Mouse (Mus musculus) cerebellum, adult 2 months (tissue): ENCODE data around the gene Schip1. TPM values are rescaled to one million over a fixed set of nuclear protein-coding genes. Genes with fewer than 3 reads are reported as not detected.

Experiments used
- DNase-seq, 2 experiments: peaks; one replicate each; pipeline ENCODE4 v3.0.0; 2021
- H3K27ac ChIP-seq: fragments of 200-500 bp; 2 replicates; pipeline ENCODE4 v1.5.1; 2012; ENCODE audit warnings: low read length, control low read depth, inconsistent platforms; ENCODE audit not compliant: insufficient read depth
- H3K27me3 ChIP-seq: fragments of 200-500 bp; 2 replicates; pipeline ENCODE4 v1.6.1; 2012; ENCODE audit warnings: inconsistent platforms, mild to moderate bottlenecking, low read length, moderate library complexity; ENCODE audit not compliant: control insufficient read depth, insufficient read depth
- H3K4me1 ChIP-seq: fragments of 200-500 bp; 2 replicates; pipeline ENCODE4 v1.6.1; 2011; ENCODE audit warnings: low read length; ENCODE audit not compliant: control insufficient read depth, insufficient read depth
- H3K4me3 ChIP-seq: fragments of 200-500 bp; replicated peaks from 2 replicates; pipeline ENCODE3; 2011; ENCODE audit warnings: mild to moderate bottlenecking, low read depth, low read length, control low read depth; ENCODE audit not compliant: insufficient read depth
- CTCF ChIP-seq: fragments of 200-500 bp; IDR thresholded peaks from 2 replicates; pipeline ENCODE4 v1.5.1; 2011; ENCODE audit warnings: low read depth, mild to moderate bottlenecking, control low read depth, low read length, moderate library complexity, borderline replicate concordance; ENCODE audit not compliant: insufficient read depth
- POLR2A ChIP-seq: fragments of 200-500 bp; IDR thresholded peaks from 2 replicates; pipeline ENCODE4 v1.6.1; 2011; ENCODE audit warnings: low read length, control low read depth, borderline replicate concordance; ENCODE audit not compliant: insufficient read depth
- WGBS: fragments of 180-500 bp; shearing (Covaris S2); methylation state at CpG from one replicate; pipeline ENCODE4 v1.1.7; 2018; 5-methylcytosine and 5-hydroxymethylcytosine counted together
- polyA plus RNA-seq: library from polyadenylated mRNA; depleted of rRNA; stranded (reverse); fragments of >200 nt; gene quantifications from 2 replicates; pipeline ENCODE4 v1.2.3, GENCODE M21; 2012

Gene Schip1
- polyA plus RNA-seq, 1 experiment, result 208 TPM

DNA sequence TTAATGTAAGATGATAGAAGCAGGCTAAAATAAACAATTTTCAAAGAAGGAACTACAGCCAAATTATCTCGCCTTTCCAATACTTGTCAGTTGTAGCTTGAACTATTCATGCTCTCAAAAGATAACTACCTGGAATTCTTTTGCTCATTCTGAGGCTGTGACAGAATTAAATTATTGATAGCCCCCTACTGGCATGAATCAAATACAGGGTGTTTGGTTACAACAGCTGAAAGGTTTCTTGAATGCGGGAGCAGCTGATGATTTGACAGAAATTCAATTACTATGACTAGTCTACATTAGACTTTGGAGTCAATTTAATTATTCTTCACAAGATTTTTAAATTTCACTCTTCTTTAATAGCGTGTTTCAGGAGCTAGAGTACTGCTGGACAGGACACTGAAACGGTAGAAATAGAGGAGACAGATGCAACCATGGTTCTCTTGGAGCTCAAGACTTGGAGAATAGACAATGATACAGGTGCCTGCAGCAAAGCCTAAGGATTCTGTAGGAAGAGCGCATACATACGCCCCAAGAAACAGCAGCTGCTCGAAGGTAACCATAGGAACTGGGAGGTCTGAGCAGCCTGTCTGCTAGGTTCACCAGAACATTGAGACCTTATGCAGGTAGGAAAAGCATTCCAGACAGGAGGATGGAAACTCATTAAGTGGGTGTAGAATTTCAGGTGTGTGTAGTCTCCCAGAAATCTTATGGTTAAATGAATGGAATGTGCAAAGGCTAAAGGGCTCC is 313.0 kb downstream of the Schip1 start:
- H3K27ac ChIP-seq, result no peak overlapping the region
- no peaks in the 10 kb centered on the region for H3K27me3 ChIP-seq
- no peak for DNase-seq
- H3K4me3 ChIP-seq, result no peak overlapping the region
- TF ChIP-seq CTCF, result no peak
- TF ChIP-seq POLR2A, result no peak
- WGBS, result 90% methylated on average over 7 of the region's 7 CpGs
- no peaks in the 10 kb centered on the region for H3K4me1 ChIP-seq

- DNase-seq, result no peak
- WGBS, result 70% methylated on average over 2 of the region's 2 CpGs
Observed at GRCm38 (mm10) chr3:68378799-68379198, 314.2 kb downstream of the Schip1 start.

GRCm38 (mm10) chr3:68379242-68379641 is 314.6 kb downstream of the Schip1 start:
- Histone ChIP-seq H3K4me1 (no peaks in the 10 kb centered on the region; the same call in 1 of the 2 replicates), H3K27me3 (no peaks in the 10 kb centered on the region), H3K27ac (no peak overlapping the region), H3K4me3 (no peak overlapping the region)
- no peak for DNase-seq
- TF ChIP-seq CTCF, result no peak
- no peak for TF ChIP-seq POLR2A
- WGBS, result 61% methylated on average over 7 of the region's 7 CpGs

More at GRCm38 (mm10) chr3:68378799-68379198, 314.2 kb downstream of the Schip1 start:
- no peak overlapping the region for H3K4me3 ChIP-seq
- H3K27me3 ChIP-seq, result no peaks in the 10 kb centered on the region
- TF ChIP-seq CTCF (no peak), POLR2A (no peak)
- no peaks in the 10 kb centered on the region; the same call in 1 of the 2 replicates for H3K4me1 ChIP-seq
- no peak overlapping the region for H3K27ac ChIP-seq

- H3K27ac ChIP-seq, result no peak overlapping the region
- no peaks in the 10 kb centered on the region; the same call in 1 of the 2 replicates for H3K4me1 ChIP-seq
- no peak overlapping the region for H3K4me3 ChIP-seq
- TF ChIP-seq POLR2A (no peak), CTCF (no peak)
- no peaks in the 10 kb centered on the region for H3K27me3 ChIP-seq
- DNase-seq, result peak in 1 of 2 experiments; percentile 14
Observed at GRCm38 (mm10) chr3:68383672-68384071, 319.1 kb downstream of the Schip1 start.

DNA sequence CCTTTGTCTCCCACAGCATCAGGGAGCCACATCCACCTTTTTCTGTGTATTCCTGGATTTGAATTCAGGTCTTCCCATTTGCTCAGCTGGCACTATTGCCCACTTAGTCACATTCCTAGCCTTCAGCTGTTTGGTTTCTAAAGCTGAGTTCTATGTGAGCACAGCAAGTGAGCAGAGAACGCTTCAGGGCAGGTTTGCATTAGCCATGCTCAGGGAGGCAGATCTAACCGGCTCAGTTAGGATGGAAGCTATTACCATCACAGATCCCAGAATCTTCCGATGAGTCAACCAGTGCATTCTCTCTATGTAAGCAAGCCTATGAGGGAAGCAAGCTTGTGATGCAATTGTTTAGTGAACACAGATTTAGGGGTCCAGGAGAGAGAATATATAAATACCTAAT is 320.9 kb downstream of the Schip1 start:
- 85% methylated on average over 3 of the region's 3 CpGs for WGBS
- no peak overlapping the region for H3K27ac ChIP-seq
- no peak overlapping the region for H3K4me3 ChIP-seq
- DNase-seq, result no peak
- H3K4me1 ChIP-seq, result no peaks in the 10 kb centered on the region; the same call in 1 of the 2 replicates
- no peak for TF ChIP-seq CTCF
- no peak for TF ChIP-seq POLR2A
- no peaks in the 10 kb centered on the region for H3K27me3 ChIP-seq

DNA sequence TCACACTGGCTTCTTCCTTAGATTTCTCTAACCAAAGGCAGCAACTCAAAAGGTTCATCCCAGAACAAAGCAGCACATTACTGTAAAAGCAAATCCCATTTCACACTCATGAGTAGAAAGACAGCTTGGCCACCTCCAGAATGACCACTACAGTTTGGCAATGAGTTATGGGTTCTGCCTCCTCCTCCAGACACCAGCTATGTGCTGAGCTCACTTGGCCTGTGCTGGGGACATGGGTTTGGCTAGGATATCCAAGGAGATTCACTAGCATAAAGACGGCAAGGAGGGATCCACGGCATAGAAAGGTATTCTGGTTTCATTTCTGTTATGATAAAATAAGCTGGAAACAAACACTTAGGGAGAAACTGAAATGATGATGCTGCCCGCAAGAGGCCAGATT is 323.4 kb downstream of the Schip1 start:
- Histone ChIP-seq H3K4me1 (no peaks in the 10 kb centered on the region; the same call in 1 of the 2 replicates), H3K27ac (no peak overlapping the region), H3K4me3 (no peak overlapping the region), H3K27me3 (no peaks in the 10 kb centered on the region)
- no peak for DNase-seq
- TF ChIP-seq CTCF, result no peak
- WGBS, result 57% methylated on average over 3 of the region's 3 CpGs

- no peak overlapping the region for H3K4me3 ChIP-seq
- WGBS, result 56% methylated on average over 2 of the region's 2 CpGs
- no peaks in the 10 kb centered on the region for H3K4me1 ChIP-seq
- no peaks in the 10 kb centered on the region for H3K27me3 ChIP-seq
- DNase-seq, result no peak
- TF ChIP-seq POLR2A, result no peak
- no peak for TF ChIP-seq CTCF
- H3K27ac ChIP-seq, result no peak overlapping the region
Observed at GRCm38 (mm10) chr3:68393578-68393977, 329.0 kb downstream of the Schip1 start.

GRCm38 (mm10) chr3:68398691-68399090 is 334.1 kb downstream of the Schip1 start:
- H3K4me3 ChIP-seq, result no peak overlapping the region
- DNase-seq, result no peak
- H3K4me1 ChIP-seq, result no peaks in the 10 kb centered on the region; the same call in 1 of the 2 replicates
- 42% methylated on average over 3 of the region's 3 CpGs for WGBS
- TF ChIP-seq CTCF (no peak), POLR2A (no peak)
- H3K27me3 ChIP-seq, result no peaks in the 10 kb centered on the region
- H3K27ac ChIP-seq, result no peak overlapping the region
